Mouse (Mus musculus): ENCODE measurements at regions not wholly inside any gene's neighbourhood (a gene's known extent, or its start where the extent isn't known, plus 50 kb on each side); places are given as distances from the start of the nearest gene placed in this dataset.
A peak's percentile ranks its signal among the peaks of the same experiment; 100 is the strongest.

DNA sequence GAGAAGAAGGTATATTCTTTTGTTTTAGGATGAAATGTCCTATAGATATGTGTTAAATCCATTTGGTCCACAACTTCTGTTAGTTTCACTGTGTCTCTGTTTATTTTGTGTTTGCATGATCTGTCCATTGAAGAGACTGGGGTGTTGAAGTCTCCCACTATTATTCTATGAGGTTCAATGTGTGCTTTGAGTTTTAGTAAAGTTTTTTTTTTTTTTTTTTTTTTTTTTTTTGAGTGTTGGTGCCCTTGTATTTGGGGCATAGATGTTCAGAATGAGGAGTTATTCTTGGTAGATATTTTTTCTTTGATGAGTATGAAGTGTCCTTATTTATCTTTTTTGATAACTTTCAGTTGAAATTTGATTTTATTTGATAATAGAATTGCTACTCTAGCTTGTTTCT lies 301.4 kb upstream of the Tet2 start:
- DNase-seq (ENCODE audit: low read depth, low spot score): no peak

DNA sequence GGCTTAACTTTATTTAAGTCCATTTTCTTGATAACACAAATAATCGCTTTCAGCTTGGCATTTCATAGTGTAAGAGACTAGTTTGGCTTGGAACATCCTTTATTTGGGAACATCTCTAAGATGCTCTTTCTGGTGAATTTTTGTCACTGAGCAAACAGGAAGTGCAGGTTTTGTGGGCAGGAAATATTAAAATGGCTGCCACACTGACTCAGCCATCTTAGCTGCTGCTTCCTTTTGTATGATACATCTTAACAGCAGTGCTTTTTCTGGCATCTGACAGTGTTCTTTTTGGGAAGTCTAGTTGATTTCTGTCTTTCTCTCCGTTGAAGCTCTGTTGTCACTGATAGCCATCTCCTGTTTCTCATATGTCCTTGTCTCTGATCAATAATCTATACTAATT lies 329.4 kb upstream of the Tet2 start:
- DNase-seq (ENCODE audit: low read depth, low spot score): no peak

DNA sequence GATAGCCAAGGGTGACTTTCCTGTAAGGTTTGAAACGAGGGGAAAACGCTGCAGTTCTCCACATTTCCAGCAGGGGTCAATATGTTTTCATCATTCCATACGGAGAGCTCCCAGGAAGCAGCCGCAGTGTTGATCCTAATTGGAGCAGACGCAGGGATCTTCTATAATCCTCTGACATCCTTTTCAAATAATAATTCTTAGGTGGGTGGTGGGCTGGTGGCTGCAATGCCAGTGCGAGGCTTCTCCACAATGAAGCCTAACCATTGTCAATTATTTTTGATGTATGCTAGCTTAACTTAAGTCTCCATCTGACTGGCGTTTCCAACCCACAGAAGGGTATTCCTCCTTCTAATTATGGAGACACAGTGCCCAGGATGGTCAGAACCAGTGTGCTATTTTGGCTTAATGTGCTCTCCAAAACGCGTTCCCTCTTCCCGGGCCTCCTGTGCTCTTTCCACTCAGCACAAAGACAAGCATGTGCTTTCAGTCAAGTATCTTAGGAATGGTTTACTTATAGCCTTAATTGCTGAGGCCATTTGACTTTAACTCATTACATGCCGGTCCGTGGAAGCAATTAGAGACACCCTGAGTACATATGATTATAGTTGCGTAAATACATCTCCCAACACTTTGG lies 331.6 kb upstream of the Tet2 start:
- peak; percentile 95 for DNase-seq (ENCODE audit: low read depth, low spot score)

DNA sequence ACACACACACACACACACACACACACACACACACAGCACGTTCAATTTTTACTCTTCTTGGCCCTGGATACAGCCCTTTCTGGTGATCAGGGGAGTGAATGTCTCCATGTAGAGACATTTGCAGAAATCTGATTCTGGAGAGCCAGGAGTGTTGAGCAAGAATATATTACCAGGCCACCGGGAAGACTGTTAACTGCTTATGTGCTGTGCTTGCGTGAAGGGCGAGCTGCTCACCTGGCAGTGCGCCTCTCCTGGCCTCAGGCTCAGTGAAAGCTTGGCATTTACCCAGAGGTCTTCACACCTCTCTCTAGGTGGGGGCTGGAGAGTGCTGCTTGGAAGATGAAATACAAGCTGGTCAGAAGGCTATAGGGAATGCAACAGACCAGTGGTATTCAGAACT lies 332.4 kb upstream of the Tet2 start:
- DNase-seq (ENCODE audit: low read depth, low spot score): no peak

DNA sequence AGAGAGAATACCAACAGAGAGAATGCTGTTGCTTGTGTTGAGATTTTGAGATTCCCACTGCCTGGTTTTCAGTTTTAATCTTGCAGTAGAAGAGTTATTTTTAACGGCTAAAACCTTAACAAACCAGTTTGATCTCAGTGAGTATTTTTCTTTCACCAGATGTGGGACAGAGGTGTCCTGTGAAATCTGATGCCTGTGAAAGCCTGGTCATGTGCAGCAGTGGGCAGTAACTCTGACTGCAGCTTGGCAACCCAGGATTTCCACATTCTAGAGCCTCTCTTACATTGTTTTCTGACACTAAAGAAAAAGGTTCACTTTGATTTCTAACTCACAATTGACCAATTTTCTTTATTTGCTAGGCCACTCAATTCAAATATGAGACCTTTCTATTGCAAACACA lies 335.7 kb upstream of the Tet2 start:
- DNase-seq (ENCODE audit: low read depth, low spot score): peak; percentile 69

DNA sequence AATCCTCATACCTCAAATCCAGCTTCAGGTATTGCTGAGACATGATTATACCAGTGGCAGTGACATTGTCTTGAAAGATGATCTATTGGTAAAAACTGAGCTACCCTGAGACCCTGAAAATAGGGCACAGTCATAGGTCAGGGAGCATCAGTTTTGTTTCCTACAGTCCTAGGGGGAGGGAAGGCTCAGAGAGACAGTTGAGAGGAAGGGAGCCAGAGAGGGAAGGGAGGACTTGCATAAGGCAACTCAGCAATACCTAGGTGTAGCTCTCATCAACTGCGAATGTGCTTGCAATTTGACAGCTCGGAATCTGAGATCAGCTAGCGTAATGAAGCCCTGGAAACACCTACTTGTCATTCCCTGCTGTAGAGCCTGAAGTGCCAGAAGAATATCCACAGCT lies 334.4 kb upstream of the Cxxc4 start:
- no peak for DNase-seq (ENCODE audit: low read depth, low spot score)

DNA sequence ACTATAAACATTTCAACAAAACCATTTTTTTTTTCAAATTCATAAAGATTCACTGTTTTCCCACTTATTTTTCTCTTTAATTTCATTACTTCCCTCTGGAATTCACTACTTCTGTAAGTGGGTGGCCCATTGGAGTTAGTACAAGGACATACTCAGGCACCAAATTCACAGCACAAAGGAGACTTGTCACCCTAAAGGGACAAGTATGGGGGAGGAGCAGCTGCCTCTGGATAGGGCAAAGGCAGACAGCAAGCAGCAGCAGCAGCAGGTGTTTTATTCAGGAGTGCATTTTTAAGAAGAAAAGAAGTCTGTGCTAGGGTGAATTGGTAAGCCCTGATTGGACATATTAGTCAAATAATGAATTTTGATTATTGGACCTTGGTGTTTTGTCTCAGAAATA lies 314.1 kb upstream of the Cxxc4 start:
- no peak for DNase-seq (ENCODE audit: low read depth, low spot score)

DNA sequence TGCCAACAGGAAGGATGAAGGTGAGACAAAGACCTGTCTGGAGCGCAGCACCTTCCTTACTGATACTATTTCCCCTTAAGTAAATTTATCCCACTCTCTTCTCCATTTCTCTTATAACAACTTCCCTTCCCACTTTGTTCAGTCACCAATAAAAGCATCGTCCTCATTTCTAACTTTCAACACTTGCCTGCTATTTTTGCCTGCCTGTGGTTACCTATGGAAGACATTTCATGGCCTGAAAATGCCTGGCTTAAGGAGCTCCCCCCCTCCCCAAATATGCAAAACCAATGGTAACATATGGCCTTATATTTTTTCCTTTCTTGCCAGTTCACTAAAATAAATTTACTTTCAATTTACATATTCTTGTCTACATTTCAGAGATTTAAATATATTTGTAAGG lies 271.0 kb upstream of the Cxxc4 start:
- DNase-seq (ENCODE audit: low read depth, low spot score): no peak

DNA sequence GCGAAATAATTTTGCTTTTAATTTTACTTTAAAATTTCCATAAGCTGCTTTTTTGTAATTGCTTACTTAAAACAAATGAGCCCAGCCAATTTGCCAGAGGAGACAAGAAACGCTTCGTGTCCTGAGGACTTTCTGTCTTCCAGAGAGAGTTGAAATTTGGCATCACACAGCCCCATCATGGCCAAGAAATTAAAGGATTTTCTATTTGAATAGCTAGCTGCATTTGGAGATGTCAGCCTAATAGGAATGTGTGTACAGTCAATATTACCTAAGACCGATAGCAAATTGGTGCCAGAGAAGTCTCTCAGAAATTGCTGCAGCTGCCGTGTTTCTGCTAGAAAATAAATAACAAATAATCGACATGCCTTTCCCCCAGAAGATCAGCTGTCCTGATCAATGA lies 268.1 kb upstream of the Cxxc4 start:
- no peak for DNase-seq (ENCODE audit: low read depth, low spot score)

DNA sequence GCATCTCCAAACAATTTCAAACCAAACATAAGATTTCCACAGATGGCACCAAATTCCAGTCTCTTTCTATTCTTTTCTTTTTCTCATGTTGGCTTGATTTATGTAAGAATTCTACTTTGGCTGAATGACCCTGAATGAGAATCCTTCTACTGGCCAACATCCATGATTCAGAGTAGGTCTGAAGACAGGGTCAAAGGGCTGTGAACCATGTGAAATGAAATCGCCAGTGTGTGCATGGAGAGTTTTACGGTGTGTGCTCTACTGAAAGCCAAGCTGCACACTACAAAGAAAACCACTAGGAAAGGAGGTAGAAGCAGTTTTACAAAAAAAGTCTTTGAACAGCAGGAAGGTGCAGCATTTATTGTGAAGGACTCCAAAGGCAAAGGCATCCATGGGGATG lies 263.5 kb upstream of the Cxxc4 start:
- DNase-seq (ENCODE audit: low read depth, low spot score): no peak

DNA sequence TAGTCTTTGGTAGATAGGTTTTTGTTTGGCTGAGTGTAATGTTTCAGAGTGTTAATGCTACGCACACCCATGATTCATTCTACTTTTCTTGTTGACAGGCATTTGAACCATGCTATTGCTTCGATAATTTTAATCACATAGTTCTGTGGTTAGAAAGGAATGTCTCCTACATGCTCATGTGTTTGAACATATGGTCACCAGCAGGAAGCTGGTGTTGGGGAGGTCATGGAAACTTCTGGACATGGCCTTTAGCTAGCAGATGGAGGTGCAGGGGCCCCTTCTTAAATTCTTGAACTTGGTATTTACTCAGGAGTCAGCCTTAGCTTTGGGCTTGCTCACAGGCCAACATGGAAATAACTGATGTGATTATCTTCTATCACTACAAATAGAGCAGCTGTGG lies 248.6 kb upstream of the Cxxc4 start:
- DNase-seq (ENCODE audit: low read depth, low spot score): peak; percentile 83

DNA sequence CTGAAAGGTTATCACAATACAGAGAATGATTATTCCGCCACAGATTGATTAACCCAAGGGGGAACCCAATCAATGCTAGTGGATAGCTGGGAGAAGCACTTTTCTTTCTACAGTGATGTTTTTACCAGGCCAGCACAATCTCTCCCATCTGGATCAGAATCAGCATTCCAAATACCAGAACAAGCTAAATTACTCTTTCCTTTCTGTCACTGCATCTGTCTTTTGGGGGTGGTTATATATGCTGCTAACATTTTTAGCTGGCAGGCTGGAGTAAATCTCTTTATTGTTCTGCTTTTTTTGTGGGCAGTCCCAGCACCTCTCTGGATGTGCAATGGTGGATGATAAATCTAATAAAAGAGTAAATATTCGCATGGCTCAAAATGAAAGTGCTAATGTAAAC lies 242.3 kb upstream of the Cxxc4 start:
- DNase-seq (ENCODE audit: low read depth, low spot score): peak; percentile 18

DNA sequence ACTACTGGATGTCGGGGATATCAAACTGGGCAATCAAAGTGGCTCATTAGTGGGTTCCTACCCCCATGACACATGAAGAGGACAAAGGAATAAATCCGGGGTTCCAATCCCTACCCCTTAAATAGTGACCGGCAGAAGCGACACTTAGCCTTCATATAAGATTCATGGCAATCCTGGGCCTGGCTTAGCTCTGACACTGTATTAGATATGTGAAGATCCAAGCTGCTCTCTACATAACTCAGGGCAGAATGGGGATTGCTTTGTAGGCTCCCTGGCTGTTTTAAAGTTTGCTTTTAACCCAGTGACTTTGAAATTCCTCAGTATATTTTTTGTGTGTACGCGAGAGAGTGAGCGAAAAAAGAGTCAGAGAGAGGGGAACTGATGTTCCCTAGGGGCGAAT lies 236.3 kb upstream of the Cxxc4 start:
- no peak for DNase-seq (ENCODE audit: low read depth, low spot score)

DNA sequence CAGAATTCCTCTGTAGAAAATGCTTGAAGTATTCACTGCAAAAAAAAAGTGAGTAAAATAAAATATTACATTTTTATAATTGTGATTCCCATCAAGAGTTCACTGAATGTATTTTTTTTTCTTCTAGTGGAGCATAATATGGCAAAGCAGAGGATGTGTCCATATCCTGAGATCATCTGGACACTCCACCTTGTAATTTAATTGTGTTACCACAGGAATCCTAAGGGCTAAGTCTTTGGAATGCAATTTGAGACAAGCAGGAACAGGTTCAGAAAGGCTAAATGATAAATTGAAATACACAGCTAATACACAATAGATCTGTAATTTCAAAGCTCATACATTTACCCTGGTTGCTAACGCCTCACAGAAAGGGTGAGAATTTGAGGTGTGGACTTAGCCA lies 235.7 kb upstream of the Cxxc4 start:
- peak; percentile 21 for DNase-seq (ENCODE audit: low read depth, low spot score)

DNA sequence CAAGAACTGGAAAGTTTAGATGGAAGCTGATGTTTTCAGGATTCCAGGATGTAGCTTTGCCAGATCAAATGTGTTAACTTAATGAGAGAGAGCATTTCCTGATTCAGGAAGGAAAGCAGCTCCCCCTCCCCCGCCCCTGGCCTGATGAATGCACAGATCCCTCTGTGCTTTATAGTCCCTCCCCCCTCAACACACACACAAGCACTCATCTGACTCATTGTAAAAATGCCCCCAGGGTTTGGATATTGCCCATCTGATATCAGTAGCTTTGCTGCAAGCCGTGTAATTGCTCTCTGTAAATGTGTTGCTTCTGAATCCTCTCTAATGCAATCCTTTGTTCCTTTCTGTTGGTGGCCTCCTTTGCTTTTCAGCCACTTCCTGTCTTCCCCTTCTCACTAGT lies 221.5 kb upstream of the Cxxc4 start:
- peak; percentile 88 for DNase-seq (ENCODE audit: low read depth, low spot score)

DNA sequence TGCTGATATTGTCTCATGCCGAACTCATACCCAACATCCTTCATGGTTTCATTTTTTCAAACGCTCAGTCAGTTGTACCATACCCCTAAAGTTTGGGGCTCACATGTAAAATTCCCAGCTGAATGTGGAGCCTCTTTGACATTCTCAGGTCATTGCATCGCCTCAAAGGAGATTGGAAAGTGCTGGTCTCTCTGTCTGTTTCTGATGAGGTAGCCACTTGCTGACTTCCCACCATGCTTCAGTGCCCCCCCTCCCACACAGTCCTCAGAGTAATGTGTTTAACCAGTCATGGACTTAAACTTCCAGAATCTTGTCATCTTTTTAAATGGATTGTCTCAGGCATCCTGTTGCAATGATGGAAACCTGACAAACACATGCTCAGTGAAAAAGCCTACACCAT lies 220.9 kb upstream of the Cxxc4 start:
- no peak for DNase-seq (ENCODE audit: low read depth, low spot score)

DNA sequence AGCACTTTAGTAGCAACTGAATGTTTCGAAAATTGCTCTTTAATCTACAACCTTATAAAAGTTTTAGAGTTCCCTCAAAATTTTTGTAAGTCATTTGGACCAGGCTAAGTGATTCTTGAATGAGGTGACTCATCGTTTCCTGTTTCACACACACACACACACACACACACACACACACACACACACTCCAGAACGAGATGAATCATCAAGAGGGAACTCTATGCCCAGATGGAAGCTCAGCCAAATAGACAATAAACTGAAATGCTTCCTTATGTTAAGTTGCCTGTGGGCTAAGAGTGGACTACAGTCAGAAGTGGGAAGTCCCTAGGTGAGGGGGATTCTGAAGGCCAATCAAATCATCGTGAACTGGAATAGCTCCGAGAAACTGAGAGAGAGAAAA lies 202.4 kb upstream of the Cxxc4 start:
- DNase-seq (ENCODE audit: low read depth, low spot score): peak; percentile 95

DNA sequence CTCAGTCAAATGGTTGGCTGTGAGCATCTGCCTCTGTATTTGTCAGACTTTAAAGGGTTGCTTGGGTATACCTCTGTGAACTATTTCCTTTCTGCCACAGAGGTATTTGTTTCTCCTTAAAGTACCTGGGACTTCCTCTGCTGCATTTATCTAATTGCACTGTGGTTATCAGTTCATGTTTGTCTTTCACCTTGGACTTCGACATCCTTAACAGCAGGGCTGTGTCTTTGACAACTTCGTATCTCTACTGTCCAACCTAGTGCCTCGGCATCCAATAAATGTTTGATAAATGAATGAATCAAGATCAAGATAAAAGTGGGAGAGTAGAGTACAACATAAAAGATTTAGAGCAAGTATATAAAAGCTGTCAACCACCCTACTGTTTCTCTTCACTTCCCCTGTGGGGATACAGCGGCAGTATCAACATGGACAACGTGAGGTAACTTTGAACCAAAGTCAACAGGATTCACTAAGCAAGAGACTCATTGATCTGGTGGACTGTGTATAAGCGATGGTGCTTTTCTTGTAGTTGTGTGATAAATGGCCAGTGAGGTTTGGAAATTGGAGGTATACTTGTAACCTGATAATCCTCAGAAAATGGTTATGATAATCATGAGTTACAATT lies 199.9 kb upstream of the Cxxc4 start:
- DNase-seq (ENCODE audit: low read depth, low spot score): no peak

DNA sequence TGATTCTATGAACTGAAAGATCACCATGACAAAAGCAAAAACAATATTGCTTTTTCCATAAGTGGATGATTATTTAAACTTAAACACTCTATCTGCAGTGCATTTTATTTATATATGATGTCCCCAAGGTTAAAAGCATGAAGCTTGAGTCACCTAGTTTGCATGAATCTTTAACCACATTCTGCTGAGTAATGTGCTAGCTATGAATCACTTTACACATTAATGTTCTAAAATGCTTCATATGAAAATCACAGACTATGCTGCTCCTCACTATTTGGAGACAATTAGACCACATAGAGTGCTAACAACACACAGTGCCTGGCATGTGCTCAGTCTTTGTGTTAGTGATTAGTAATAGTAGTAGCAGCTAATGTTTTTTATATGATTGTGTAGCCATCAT lies 185.6 kb upstream of the Cxxc4 start:
- peak; percentile 87 for DNase-seq (ENCODE audit: low read depth, low spot score)

DNA sequence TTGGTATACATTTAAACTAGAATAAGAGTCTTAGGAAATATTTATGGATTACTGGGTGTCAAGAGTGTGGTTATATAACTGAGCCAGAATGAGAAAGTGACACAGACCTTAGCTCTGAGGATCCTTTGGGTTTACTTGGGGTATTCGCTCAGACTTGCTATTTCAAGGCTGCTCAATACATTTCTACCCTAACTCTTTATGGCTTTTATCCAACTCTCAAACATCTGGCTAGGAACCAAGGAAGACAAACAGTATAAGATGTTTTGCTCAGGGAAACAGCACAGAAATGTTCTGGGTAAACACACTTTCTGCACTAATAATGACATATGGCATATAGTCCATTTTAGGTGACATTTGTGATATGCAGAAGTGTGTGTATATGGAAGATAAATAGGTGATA lies 153.8 kb upstream of the Cxxc4 start:
- DNase-seq (ENCODE audit: low read depth, low spot score): peak; percentile 25

DNA sequence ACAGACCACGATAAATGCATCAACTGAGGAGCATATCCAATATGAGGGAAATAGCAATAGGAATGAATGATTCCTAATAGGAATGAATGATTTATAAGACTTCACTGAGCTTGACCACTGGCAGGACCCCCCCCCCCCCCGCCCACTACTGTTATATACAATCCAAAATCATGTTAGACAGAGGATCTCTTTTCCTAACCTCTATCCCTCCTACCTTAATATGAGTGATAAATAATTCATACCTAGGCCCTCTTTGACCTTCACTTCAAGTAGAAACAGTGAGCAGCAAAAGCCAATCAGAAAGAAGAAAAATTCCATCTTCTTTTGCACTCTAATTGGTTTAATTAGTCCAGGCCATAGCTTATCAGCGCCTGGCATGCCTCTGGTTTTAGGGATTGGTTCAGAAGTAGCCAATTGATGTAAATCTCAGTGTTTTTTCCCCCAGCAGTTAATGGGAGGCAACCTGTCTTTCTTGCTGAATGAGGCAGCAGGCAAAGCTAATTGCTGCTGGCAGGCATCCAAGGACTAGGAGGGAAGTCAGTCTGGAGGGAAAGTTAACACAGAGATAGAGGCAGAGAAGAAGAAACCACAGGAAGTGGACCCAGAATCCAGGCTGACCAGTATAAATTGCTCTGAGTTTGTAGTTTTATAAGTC lies 136.7 kb upstream of the Cxxc4 start:
- peak; percentile 67 for DNase-seq (ENCODE audit: low read depth, low spot score)

DNA sequence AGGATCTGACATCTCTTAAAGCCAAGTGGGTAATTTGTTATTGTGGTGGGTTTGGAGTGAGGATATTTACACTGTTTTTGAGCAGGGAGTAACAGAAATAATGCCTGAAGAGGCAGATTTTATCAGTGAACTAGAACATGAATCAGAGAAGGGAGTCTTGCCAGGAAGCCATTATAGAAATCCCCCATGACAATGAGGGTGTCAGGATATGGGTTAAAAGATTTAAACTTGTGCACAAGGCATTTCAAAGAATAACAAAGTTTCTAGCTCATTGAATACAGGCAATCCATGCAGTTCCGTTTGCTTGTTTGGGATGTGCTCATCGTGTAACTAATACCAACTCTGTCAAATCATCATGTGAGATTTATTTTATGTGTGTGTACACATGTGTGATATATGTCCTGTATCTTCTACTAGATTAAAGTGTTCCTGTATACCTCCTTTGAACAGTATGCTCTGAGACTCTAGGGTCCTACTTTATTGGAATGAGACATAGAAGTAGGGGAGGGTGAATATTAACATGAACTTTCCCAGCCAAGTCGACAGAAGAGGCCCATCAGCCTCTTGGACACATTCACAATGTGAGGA lies 134.0 kb upstream of the Cxxc4 start:
- peak; percentile 27 for DNase-seq (ENCODE audit: low read depth, low spot score)

DNA sequence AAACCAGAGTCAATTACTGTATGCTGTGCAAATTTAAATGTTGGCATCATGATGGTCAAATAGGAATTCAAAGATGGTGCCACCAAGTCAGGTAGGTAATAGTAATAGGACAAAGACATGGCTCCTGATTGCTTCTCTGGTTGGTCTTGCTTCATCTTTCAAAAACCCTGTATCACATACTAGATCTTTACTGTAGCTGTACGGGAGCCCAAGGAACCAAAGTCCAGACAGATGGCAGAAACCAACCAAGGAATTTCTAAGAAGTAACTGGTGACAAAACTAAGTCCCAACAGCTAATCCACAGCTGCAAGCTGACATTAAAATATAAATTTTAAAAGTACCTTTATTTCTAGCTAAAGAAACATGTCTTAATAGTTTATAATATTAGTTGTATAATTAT lies 131.7 kb upstream of the Cxxc4 start:
- DNase-seq (ENCODE audit: low read depth, low spot score): no peak
